Mouse (Mus musculus): ENCODE measurements around the gene Trpm3. TPM values are rescaled to one million over a fixed set of nuclear protein-coding genes. Genes with fewer than 3 reads are reported as not detected.

Gene Trpm3
- polyA plus RNA-seq, 1 experiment, result 1.2 TPM

DNA sequence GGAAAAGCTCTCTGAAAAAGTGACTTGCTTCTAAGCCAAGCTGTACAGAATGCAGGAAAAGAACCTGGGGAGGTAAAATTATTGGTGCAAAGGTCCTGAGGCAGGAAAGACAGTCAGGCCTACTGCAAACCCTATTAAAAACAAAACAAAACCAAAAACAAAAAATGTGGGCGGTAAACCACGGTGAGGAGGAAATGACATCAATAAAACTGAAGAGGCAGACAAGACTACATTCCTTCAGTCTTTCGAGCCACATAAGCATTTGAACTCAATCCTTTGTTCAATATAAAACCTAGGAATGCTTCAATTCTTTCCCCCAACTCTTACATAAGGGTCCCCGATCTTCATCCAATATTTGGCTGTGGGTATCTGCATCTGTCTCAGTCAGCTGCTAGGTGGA is 814.3 kb downstream of the Trpm3 start:
- TF ChIP-seq CTCF (IDR thresholded peaks at IDR 0.05; ENCODE audit: control insufficient read depth, insufficient read depth, insufficient replicate concordance, low read depth, low read length), result no peak
- no peak for TF ChIP-seq POLR2A (IDR thresholded peaks at IDR 0.05; ENCODE audit: control insufficient read depth, low read depth, low read length)
- no peak overlapping the region for H3K27ac ChIP-seq (ENCODE audit: control insufficient read depth, insufficient read depth, low read depth, low read length)
- H3K4me1 ChIP-seq (ENCODE audit: control insufficient read depth, insufficient read depth, low read length), result no peaks in the 10 kb centered on the region
- no peak overlapping the region for H3K4me3 ChIP-seq (ENCODE audit: control insufficient read depth, low read depth, low read length)
- H3K27me3 ChIP-seq (ENCODE audit: control insufficient read depth, insufficient read depth, low read length), result no peaks in the 10 kb centered on the region
- H3K36me3 ChIP-seq (ENCODE audit: control insufficient read depth, insufficient read depth, low read length), result no peaks in the 10 kb centered on the region

DNA sequence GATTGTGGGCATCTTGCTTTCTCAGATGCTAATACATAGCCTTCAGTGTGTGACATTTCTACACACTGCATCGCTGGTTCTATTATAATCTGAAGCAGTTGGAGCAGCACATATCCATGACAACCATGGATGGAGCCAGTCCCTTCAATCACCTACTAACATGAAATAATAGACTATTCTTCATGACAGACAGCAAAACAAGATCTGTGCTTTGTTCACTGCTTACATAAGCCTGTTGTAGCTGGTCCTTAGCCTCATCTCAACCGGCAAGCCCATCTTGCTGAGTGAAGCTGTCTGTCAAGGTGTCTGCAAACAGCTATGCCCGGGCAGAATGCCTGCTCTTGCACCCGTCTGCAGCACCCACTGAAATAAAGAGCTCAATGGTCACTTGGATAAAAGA is 819.6 kb downstream of the Trpm3 start:
- no peak for TF ChIP-seq POLR2A (IDR thresholded peaks at IDR 0.05; ENCODE audit: control insufficient read depth, low read depth, low read length)
- TF ChIP-seq CTCF (IDR thresholded peaks at IDR 0.05; ENCODE audit: control insufficient read depth, insufficient read depth, insufficient replicate concordance, low read depth, low read length), result no peak
- no peaks in the 10 kb centered on the region for H3K27me3 ChIP-seq (ENCODE audit: control insufficient read depth, insufficient read depth, low read length)
- H3K36me3 ChIP-seq (ENCODE audit: control insufficient read depth, insufficient read depth, low read length), result no peaks in the 10 kb centered on the region
- H3K27ac ChIP-seq (ENCODE audit: control insufficient read depth, insufficient read depth, low read depth, low read length), result no peak overlapping the region
- H3K4me3 ChIP-seq (ENCODE audit: control insufficient read depth, low read depth, low read length), result no peak overlapping the region
- peaks cover 4% of the 10 kb centered on the region; the same call in 1 of the 2 replicates for H3K4me1 ChIP-seq (ENCODE audit: control insufficient read depth, insufficient read depth, low read length)

DNA sequence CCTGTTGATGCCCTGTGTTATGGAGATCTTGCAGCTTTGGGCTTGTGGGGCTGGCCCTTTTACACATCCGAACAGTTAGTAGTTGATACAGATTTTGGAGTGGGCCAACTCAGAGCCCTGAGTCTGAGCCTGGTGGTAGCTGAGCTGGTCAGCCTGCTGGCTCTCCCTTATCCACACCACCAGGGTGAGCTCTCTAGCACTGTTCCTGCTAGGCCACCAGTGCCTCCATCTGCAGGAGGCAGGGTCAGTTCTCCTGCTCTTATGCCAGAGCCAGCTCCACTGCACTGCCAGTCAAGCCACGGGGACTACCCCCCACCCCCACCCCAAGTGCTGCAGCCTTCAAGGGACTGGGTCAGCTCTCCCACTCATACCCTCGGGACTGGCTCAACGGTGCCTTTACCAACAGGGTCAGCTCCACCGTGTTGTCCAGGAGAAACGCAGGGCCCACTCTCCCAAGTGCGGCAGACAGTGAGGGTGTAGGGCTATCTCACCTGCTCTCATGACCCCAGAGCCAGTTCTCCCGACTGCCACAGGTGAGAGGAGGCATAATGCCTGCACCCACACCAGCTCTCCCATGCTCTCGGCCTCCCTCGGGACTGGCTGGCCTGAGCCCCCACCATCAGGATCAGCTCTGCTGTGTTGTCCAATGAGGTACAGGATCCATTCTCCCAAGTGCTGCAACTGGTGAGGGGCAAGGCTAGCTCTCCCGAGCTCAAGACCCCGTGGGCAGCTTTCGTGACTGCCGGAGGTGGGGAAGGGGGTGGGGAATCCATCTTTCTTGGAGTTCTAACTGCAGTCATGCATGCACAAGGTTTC is 821.8 kb downstream of the Trpm3 start:
- H3K27ac ChIP-seq (ENCODE audit: control insufficient read depth, insufficient read depth, low read depth, low read length), result no peak overlapping the region
- H3K27me3 ChIP-seq (ENCODE audit: control insufficient read depth, insufficient read depth, low read length), result no peaks in the 10 kb centered on the region
- H3K36me3 ChIP-seq (ENCODE audit: control insufficient read depth, insufficient read depth, low read length), result no peaks in the 10 kb centered on the region
- no peak overlapping the region; the same call in 1 of the 2 replicates for H3K4me3 ChIP-seq (ENCODE audit: control insufficient read depth, low read depth, low read length)
- no peak for TF ChIP-seq CTCF (IDR thresholded peaks at IDR 0.05; ENCODE audit: control insufficient read depth, insufficient read depth, insufficient replicate concordance, low read depth, low read length)
- no peak for TF ChIP-seq POLR2A (IDR thresholded peaks at IDR 0.05; ENCODE audit: control insufficient read depth, low read depth, low read length)
- H3K4me1 ChIP-seq (ENCODE audit: control insufficient read depth, insufficient read depth, low read length), result peaks cover 4% of the 10 kb centered on the region; the same call in 1 of the 2 replicates

DNA sequence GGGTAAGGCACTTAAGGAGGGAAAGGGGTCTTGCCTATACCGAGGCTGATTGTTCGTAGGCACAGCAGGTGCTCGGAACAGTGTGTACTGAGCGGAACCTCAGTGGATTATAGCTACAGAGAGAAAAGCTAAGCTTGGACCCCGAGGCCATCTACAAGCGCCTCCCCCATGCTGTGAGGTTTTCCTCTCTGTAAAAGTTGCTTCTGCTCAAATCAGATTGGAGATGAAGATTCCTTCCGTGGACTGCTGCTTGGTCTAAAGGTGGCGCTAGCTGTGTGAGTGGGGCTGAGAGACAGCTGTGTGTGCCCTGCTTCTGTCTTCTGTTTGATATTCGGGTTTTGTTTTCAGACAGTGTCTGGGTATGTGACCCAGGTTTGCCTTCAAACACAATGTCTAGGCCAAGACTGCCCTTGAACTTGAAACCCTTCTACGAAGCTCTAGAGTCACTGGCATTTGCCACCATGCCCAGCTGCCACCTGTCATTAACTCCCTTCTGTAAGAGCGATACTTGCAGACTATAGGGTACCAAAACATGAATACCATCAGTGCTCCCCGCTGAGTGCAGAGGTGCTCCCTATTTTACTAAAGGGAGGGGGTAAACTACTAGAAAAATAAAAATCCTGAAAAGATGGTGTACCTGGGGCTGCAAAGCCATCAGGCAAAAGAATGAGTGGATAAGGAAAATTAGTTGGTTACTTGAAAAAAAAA is 823.3 kb downstream of the Trpm3 start:
- Histone ChIP-seq H3K4me3 (ENCODE audit: control insufficient read depth, low read depth, low read length) (peak overlapping the region; percentile 53), H3K36me3 (ENCODE audit: control insufficient read depth, insufficient read depth, low read length) (no peaks in the 10 kb centered on the region), H3K27me3 (ENCODE audit: control insufficient read depth, insufficient read depth, low read length) (no peaks in the 10 kb centered on the region), H3K27ac (ENCODE audit: control insufficient read depth, insufficient read depth, low read depth, low read length) (no peak overlapping the region), H3K4me1 (ENCODE audit: control insufficient read depth, insufficient read depth, low read length) (peaks cover 4% of the 10 kb centered on the region; the same call in 1 of the 2 replicates)
- TF ChIP-seq POLR2A (IDR thresholded peaks at IDR 0.05; ENCODE audit: control insufficient read depth, low read depth, low read length) (no peak), CTCF (IDR thresholded peaks at IDR 0.05; ENCODE audit: control insufficient read depth, insufficient read depth, insufficient replicate concordance, low read depth, low read length) (no peak)

DNA sequence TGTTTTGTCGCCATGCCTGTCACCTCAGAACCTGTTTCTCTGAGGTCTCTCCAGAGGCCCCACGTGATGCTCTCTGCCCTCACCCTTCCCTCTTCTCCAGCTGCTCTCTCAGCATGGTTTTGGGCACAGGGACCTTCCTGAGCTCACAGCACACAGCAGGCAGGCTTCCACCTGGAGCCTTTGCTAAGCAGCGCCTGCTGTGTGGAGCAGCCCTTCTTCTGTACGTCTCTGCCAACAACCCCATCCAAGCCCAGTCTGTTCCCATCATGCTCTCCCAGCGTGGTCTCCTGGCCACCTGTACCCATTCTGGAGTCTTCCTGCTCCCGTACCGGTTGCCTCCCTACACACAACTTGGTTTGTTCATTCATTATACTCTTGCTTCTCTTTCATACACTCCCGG is 823.9 kb downstream of the Trpm3 start:
- Histone ChIP-seq H3K4me1 (ENCODE audit: control insufficient read depth, insufficient read depth, low read length) (peaks cover 4% of the 10 kb centered on the region; the same call in 1 of the 2 replicates), H3K4me3 (ENCODE audit: control insufficient read depth, low read depth, low read length) (no peak overlapping the region), H3K27me3 (ENCODE audit: control insufficient read depth, insufficient read depth, low read length) (no peaks in the 10 kb centered on the region), H3K27ac (ENCODE audit: control insufficient read depth, insufficient read depth, low read depth, low read length) (no peak overlapping the region), H3K36me3 (ENCODE audit: control insufficient read depth, insufficient read depth, low read length) (no peaks in the 10 kb centered on the region)
- TF ChIP-seq CTCF (IDR thresholded peaks at IDR 0.05; ENCODE audit: control insufficient read depth, insufficient read depth, insufficient replicate concordance, low read depth, low read length), result no peak
- TF ChIP-seq POLR2A (IDR thresholded peaks at IDR 0.05; ENCODE audit: control insufficient read depth, low read depth, low read length), result no peak

DNA sequence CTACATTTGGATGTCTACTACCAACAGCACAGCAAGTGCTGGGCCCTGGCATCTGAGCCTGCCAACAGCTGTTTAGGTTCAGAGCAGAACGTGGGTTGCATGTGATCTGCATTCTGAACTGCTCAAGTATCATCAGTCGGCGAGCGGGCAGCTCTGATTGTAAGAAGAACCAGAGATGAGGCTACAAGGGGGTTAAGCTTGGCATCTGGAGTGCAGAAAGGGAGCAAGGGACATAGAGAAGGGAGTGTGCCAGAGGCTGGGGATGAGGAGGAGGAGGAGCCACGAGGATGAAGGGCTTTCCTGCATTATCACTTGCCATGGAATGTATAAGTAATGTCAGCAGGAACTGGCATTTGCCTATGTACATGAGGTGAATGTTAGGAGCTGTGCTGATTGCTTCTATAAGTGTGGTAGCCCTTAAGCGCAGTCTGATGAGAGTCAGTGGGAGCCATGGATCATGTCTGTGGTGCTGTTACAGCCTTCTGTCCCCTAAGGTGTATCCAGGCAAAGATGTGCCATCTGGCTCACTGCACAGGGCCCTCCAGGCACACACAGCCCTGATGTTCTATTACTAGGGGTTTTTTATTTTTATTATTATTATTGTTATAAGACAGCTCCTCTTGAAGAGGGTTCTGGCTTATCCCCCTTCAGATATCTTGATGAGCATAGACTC is 825.0 kb downstream of the Trpm3 start:
- Histone ChIP-seq H3K27ac (ENCODE audit: control insufficient read depth, insufficient read depth, low read depth, low read length) (no peak overlapping the region), H3K4me1 (ENCODE audit: control insufficient read depth, insufficient read depth, low read length) (peaks cover 4% of the 10 kb centered on the region; the same call in 1 of the 2 replicates), H3K27me3 (ENCODE audit: control insufficient read depth, insufficient read depth, low read length) (no peaks in the 10 kb centered on the region), H3K36me3 (ENCODE audit: control insufficient read depth, insufficient read depth, low read length) (no peaks in the 10 kb centered on the region), H3K4me3 (ENCODE audit: control insufficient read depth, low read depth, low read length) (no peak overlapping the region)
- TF ChIP-seq CTCF (IDR thresholded peaks at IDR 0.05; ENCODE audit: control insufficient read depth, insufficient read depth, insufficient replicate concordance, low read depth, low read length) (no peak), POLR2A (IDR thresholded peaks at IDR 0.05; ENCODE audit: control insufficient read depth, low read depth, low read length) (no peak)

DNA sequence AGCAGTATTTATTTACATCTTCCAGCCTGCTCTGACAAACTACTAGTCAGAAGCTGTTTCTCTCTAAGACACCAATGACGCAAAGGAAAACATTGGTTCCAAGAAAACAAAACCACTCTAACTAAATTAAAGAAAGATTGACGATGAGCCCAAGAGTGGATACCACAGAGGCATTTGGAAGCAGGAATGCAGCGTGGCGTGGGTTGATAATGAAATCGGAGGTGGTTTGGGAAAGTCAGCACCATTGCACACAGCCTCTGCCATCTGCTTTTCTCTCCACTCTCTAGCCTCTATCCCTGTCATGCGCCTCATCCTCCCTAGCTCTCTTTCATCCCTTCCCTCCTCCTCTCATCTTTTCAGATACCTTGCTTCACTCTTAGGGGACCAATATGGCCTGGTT is 826.6 kb downstream of the Trpm3 start:
- TF ChIP-seq CTCF (IDR thresholded peaks at IDR 0.05; ENCODE audit: control insufficient read depth, insufficient read depth, insufficient replicate concordance, low read depth, low read length), result no peak
- no peak for TF ChIP-seq POLR2A (IDR thresholded peaks at IDR 0.05; ENCODE audit: control insufficient read depth, low read depth, low read length)
- H3K4me3 ChIP-seq (ENCODE audit: control insufficient read depth, low read depth, low read length), result no peak overlapping the region

More for the DNA sequence above, 826.6 kb downstream of the Trpm3 start:
- H3K27ac ChIP-seq (ENCODE audit: control insufficient read depth, insufficient read depth, low read depth, low read length), result no peak overlapping the region
- H3K27me3 ChIP-seq (ENCODE audit: control insufficient read depth, insufficient read depth, low read length), result no peaks in the 10 kb centered on the region
- H3K36me3 ChIP-seq (ENCODE audit: control insufficient read depth, insufficient read depth, low read length), result no peaks in the 10 kb centered on the region
- peaks cover 4% of the 10 kb centered on the region; the same call in 1 of the 2 replicates for H3K4me1 ChIP-seq (ENCODE audit: control insufficient read depth, insufficient read depth, low read length)
